Mouse (Mus musculus) lung, embryonic 15.5 days (tissue): ENCODE results near the gene Parp6. TPM values are rescaled to one million over a fixed set of nuclear protein-coding genes. Genes with fewer than 3 reads are reported as not detected.

Experiments
- ATAC-seq: fragments of 200-750 bp; cut with Nextera tagmentation; 2 replicates; pipeline ENCODE4 v1.8.0; 2017; ENCODE audit warnings: moderate number of reproducible peaks, borderline replicate concordance; ENCODE audit not compliant: low FRiP score, low TSS enrichment; ENCODE audit errors: extremely low read depth
- H3K27ac ChIP-seq: fragments of 300-500 bp; sonication (generic); 2 replicates; pipeline ENCODE4 v1.5.1; 2015; ENCODE audit warnings: moderate library complexity, mild to moderate bottlenecking, inconsistent platforms
- H3K27me3 ChIP-seq: fragments of 300-500 bp; sonication (generic); 2 replicates; pipeline ENCODE4 v1.6.1; 2015; ENCODE audit warnings: inconsistent platforms
- H3K36me3 ChIP-seq: fragments of 300-500 bp; sonication (generic); 2 replicates; pipeline ENCODE4 v1.6.1; 2015; ENCODE audit warnings: inconsistent platforms
- H3K4me1 ChIP-seq: fragments of 300-500 bp; sonication (generic); 2 replicates; pipeline ENCODE4 v1.6.1; 2015; ENCODE audit warnings: inconsistent platforms
- H3K4me2 ChIP-seq: fragments of 300-500 bp; sonication (generic); 2 replicates; pipeline ENCODE4 v1.6.1; 2015; ENCODE audit warnings: inconsistent platforms, mild to moderate bottlenecking, moderate library complexity
- H3K4me3 ChIP-seq: fragments of 300-500 bp; sonication (generic); 2 replicates; pipeline ENCODE4 v1.5.1; 2015; ENCODE audit warnings: mild to moderate bottlenecking, inconsistent platforms
- H3K9ac ChIP-seq: fragments of 300-500 bp; sonication (generic); 2 replicates; pipeline ENCODE4 v1.6.1; 2015; ENCODE audit warnings: inconsistent platforms
- H3K9me3 ChIP-seq: fragments of 300-500 bp; sonication (generic); 2 replicates; pipeline ENCODE4 v1.6.1; 2016; ENCODE audit warnings: inconsistent platforms
- WGBS: fragments of 180-500 bp; shearing (Covaris S2); methylation state at CpG from one replicate; pipeline ENCODE4 v1.1.7; 2015; 5-methylcytosine and 5-hydroxymethylcytosine counted together
- polyA plus RNA-seq: library from polyadenylated mRNA; unstranded; fragments of >200 nt; fragmentation: Nextera tagmentation; extraction: Ambion mirVana; gene quantifications from 2 replicates; pipeline ENCODE4 v1.2.1, GENCODE M21; 2015

Gene Parp6
- polyA plus RNA-seq, 1 experiment from 2014 or later, result 21.6 TPM

- Histone ChIP-seq H3K9me3 (no peaks in the 10 kb centered on the region), H3K27ac (no peak overlapping the region), H3K4me3 (no peak overlapping the region), H3K9ac (no peak overlapping the region), H3K27me3 (no peaks in the 10 kb centered on the region), H3K4me1 (no peaks in the 10 kb centered on the region), H3K36me3 (no peaks in the 10 kb centered on the region), H3K4me2 (no peak overlapping the region)
- ATAC-seq, result no peak
- 81% methylated on average over 2 of the region's 2 CpGs for WGBS
Measured at GRCm38 (mm10) chr9:59610950-59611349, 6.1 kb upstream of the Parp6 start.

- Histone ChIP-seq H3K27ac (no peak overlapping the region), H3K36me3 (no peaks in the 10 kb centered on the region), H3K4me1 (peaks cover 9% of the 10 kb centered on the region), H3K4me3 (no peak overlapping the region), H3K9me3 (no peaks in the 10 kb centered on the region), H3K27me3 (no peaks in the 10 kb centered on the region), H3K4me2 (no peak overlapping the region), H3K9ac (no peak overlapping the region)
- WGBS, result 77% methylated on average over 2 of the region's 2 CpGs
- ATAC-seq, result no peak
Measured at GRCm38 (mm10) chr9:59615797-59616196, 1.3 kb upstream of the Parp6 start.

GRCm38 (mm10) chr9:59617307-59617973 is 356 bp downstream of the Parp6 start:
- peaks cover 9% of the 10 kb centered on the region for H3K4me1 ChIP-seq
- peak overlapping the region; percentile 59 for H3K4me2 ChIP-seq
- H3K4me3 ChIP-seq, result peak overlapping the region; percentile 91
- ATAC-seq, result peak; percentile 64; the same call in 1 of the 2 replicates
- peak overlapping the region; percentile 94 for H3K27ac ChIP-seq
- H3K9ac ChIP-seq, result peak overlapping the region; percentile 88
- WGBS, result under 1% methylated on average over 56 of the region's 58 CpGs
- H3K27me3 ChIP-seq, result no peaks in the 10 kb centered on the region
- H3K9me3 ChIP-seq, result no peaks in the 10 kb centered on the region
- peaks cover 4% of the 10 kb centered on the region; the same call in 1 of the 2 replicates for H3K36me3 ChIP-seq

GRCm38 (mm10) chr9:59638372-59638771 is 21.3 kb downstream of the Parp6 start:
- Histone ChIP-seq H3K9ac (no peak overlapping the region), H3K27me3 (no peaks in the 10 kb centered on the region), H3K9me3 (no peaks in the 10 kb centered on the region), H3K4me2 (no peak overlapping the region), H3K27ac (no peak overlapping the region), H3K4me1 (no peaks in the 10 kb centered on the region), H3K4me3 (no peak overlapping the region), H3K36me3 (peaks cover 60% of the 10 kb centered on the region)
- WGBS, result 83% methylated on average over 1 of the region's 1 CpGs
- no peak for ATAC-seq

- no peak overlapping the region for H3K27ac ChIP-seq
- no peak overlapping the region for H3K4me3 ChIP-seq
- no peak overlapping the region for H3K9ac ChIP-seq
- no peaks in the 10 kb centered on the region for H3K9me3 ChIP-seq
- WGBS, result 92% methylated on average over 4 of the region's 4 CpGs
- H3K4me2 ChIP-seq, result no peak overlapping the region
- peaks cover 50% of the 10 kb centered on the region for H3K36me3 ChIP-seq
- H3K4me1 ChIP-seq, result no peaks in the 10 kb centered on the region
- no peaks in the 10 kb centered on the region for H3K27me3 ChIP-seq
- ATAC-seq, result no peak
Measured at GRCm38 (mm10) chr9:59639936-59640335, 22.9 kb downstream of the Parp6 start.

GRCm38 (mm10) chr9:59641320-59641719 is 24.2 kb downstream of the Parp6 start:
- 80% methylated on average over 2 of the region's 2 CpGs for WGBS

GRCm38 (mm10) chr9:59649911-59650310 is 32.8 kb downstream of the Parp6 start:
- no peaks in the 10 kb centered on the region for H3K4me1 ChIP-seq
- WGBS, result 95% methylated on average over 4 of the region's 4 CpGs
- no peak overlapping the region for H3K4me2 ChIP-seq
- no peak overlapping the region for H3K9ac ChIP-seq
- no peak for ATAC-seq
- no peaks in the 10 kb centered on the region for H3K27me3 ChIP-seq
- H3K27ac ChIP-seq, result no peak overlapping the region
- no peaks in the 10 kb centered on the region for H3K9me3 ChIP-seq
- no peak overlapping the region for H3K4me3 ChIP-seq
- peaks cover 24% of the 10 kb centered on the region for H3K36me3 ChIP-seq

More at GRCm38 (mm10) chr9:59641320-59641719, 24.2 kb downstream of the Parp6 start:
- Histone ChIP-seq H3K36me3 (peaks cover 48% of the 10 kb centered on the region), H3K27ac (no peak overlapping the region), H3K9me3 (no peaks in the 10 kb centered on the region), H3K4me1 (no peaks in the 10 kb centered on the region), H3K27me3 (no peaks in the 10 kb centered on the region), H3K4me2 (no peak overlapping the region), H3K9ac (no peak overlapping the region), H3K4me3 (no peak overlapping the region)
- ATAC-seq, result no peak

GRCm38 (mm10) chr9:59653371-59653770 is 36.3 kb downstream of the Parp6 start:
- Histone ChIP-seq H3K9me3 (no peaks in the 10 kb centered on the region), H3K27me3 (no peaks in the 10 kb centered on the region), H3K4me3 (no peak overlapping the region), H3K4me1 (peaks cover 14% of the 10 kb centered on the region), H3K4me2 (no peak overlapping the region), H3K9ac (no peak overlapping the region), H3K27ac (no peak overlapping the region), H3K36me3 (peaks cover 19% of the 10 kb centered on the region)
- 27% methylated on average over 3 of the region's 3 CpGs for WGBS
- no peak for ATAC-seq

GRCm38 (mm10) chr9:59654450-59654983 is 37.4 kb downstream of the Parp6 start:
- Histone ChIP-seq H3K36me3 (peaks cover 8% of the 10 kb centered on the region; the same call in 1 of the 2 replicates), H3K4me2 (no peak overlapping the region), H3K9me3 (no peaks in the 10 kb centered on the region), H3K9ac (no peak overlapping the region), H3K27me3 (no peaks in the 10 kb centered on the region), H3K4me1 (peaks cover 26% of the 10 kb centered on the region), H3K27ac (no peak overlapping the region), H3K4me3 (no peak overlapping the region)
- ATAC-seq, result no peak
- 80% methylated on average over 2 of the region's 2 CpGs for WGBS

- H3K27ac ChIP-seq, result peak within 1 kb of the TSS; percentile 93
- H3K4me1 ChIP-seq, result peaks cover 41% of the 10 kb centered on the region
- H3K9me3 ChIP-seq, result no peaks in the 10 kb centered on the region
- H3K4me3 ChIP-seq, result peak within 1 kb of the TSS; percentile 73
- H3K4me2 ChIP-seq, result peak within 1 kb of the TSS; percentile 60
- WGBS, result under 1% methylated on average over 46 of the region's 46 CpGs
- H3K27me3 ChIP-seq, result no peaks in the 10 kb centered on the region
- H3K9ac ChIP-seq, result peak within 1 kb of the TSS; percentile 83
- ATAC-seq, result peak; percentile 93
- H3K36me3 ChIP-seq, result peaks cover 8% of the 10 kb centered on the region; the same call in 1 of the 2 replicates
Measured at GRCm38 (mm10) chr9:59655958-59656634, 39.0 kb downstream of the Parp6 start, which contains the start of gene Pkm. TSS of gene Pkm (plus strand) at chr9:59656368.

GRCm38 (mm10) chr9:59656635-59657617 is 39.8 kb downstream of the Parp6 start:
- Histone ChIP-seq H3K36me3 (peaks cover 15% of the 10 kb centered on the region), H3K9me3 (no peaks in the 10 kb centered on the region), H3K27me3 (no peaks in the 10 kb centered on the region), H3K4me1 (peaks cover 49% of the 10 kb centered on the region), H3K4me2 (peak overlapping the region; percentile 60), H3K9ac (peak overlapping the region; percentile 83), H3K4me3 (peak overlapping the region; percentile 73), H3K27ac (peak overlapping the region; percentile 93)
- ATAC-seq, result peak; percentile 44
- 1% methylated on average over 65 of the region's 65 CpGs for WGBS
